Mouse (Mus musculus): ENCODE results near the gene Zbp1.
A peak's percentile ranks its signal among the peaks of the same experiment; 100 is the strongest.

Gene Zbp1

GRCm38 (mm10) chr2:173218416-173219141 is at the start of gene Zbp1:
TSS of gene Zbp1 (minus strand) at chr2:173218923.
- DNase-seq: peak; percentile 72

- DNase-seq: no peak
These were observed 48.8 kb upstream of the Zbp1 start for GRCm38 (mm10) chr2:173267562-173267961.

GRCm38 (mm10) chr2:173266349-173267112 is 47.8 kb upstream of the Zbp1 start:
- DNase-seq: no peak

- no peak for DNase-seq
These were observed 46.9 kb upstream of the Zbp1 start for GRCm38 (mm10) chr2:173265468-173266265.

- peak; percentile 82 for DNase-seq
These were observed 45.9 kb upstream of the Zbp1 start for GRCm38 (mm10) chr2:173264467-173265128.

- DNase-seq: peak; percentile 76
These were observed 45.1 kb upstream of the Zbp1 start for GRCm38 (mm10) chr2:173263636-173264330.

- no peak for DNase-seq
These were observed 42.8 kb upstream of the Zbp1 start for GRCm38 (mm10) chr2:173261497-173261896.

- DNase-seq: no peak
These were observed 39.9 kb upstream of the Zbp1 start for GRCm38 (mm10) chr2:173258459-173259091.

GRCm38 (mm10) chr2:173257610-173258009 is 38.9 kb upstream of the Zbp1 start:
- no peak for DNase-seq

- DNase-seq: no peak
These were observed 37.8 kb upstream of the Zbp1 start for GRCm38 (mm10) chr2:173256552-173256949.

GRCm38 (mm10) chr2:173255810-173256551 is 37.3 kb upstream of the Zbp1 start:
- no peak for DNase-seq

GRCm38 (mm10) chr2:173253761-173254662 is 35.3 kb upstream of the Zbp1 start:
- DNase-seq: no peak

- no peak for DNase-seq
These were observed 33.0 kb upstream of the Zbp1 start for GRCm38 (mm10) chr2:173251675-173252074.

GRCm38 (mm10) chr2:173251133-173251532 is 32.4 kb upstream of the Zbp1 start:
- DNase-seq: no peak

- DNase-seq: no peak
These were observed 31.7 kb upstream of the Zbp1 start for GRCm38 (mm10) chr2:173250411-173250810.

- DNase-seq: no peak
These were observed 31.2 kb upstream of the Zbp1 start for GRCm38 (mm10) chr2:173249965-173250364.

GRCm38 (mm10) chr2:173249386-173249785 is 30.7 kb upstream of the Zbp1 start:
- DNase-seq: no peak

- no peak for DNase-seq
These were observed 30.1 kb upstream of the Zbp1 start for GRCm38 (mm10) chr2:173248822-173249221.

GRCm38 (mm10) chr2:173247911-173248310 is 29.2 kb upstream of the Zbp1 start:
- no peak for DNase-seq

GRCm38 (mm10) chr2:173247197-173247596 is 28.5 kb upstream of the Zbp1 start:
- DNase-seq: no peak

All from thymus, postnatal 14 days (tissue).